Mouse (Mus musculus) liver, embryonic 12.5 days (tissue): ENCODE measurements at regions not wholly inside any gene's neighbourhood (a gene's known extent, or its start where the extent isn't known, plus 50 kb on each side); places are given as distances from the start of the nearest gene placed in this dataset.

ENCODE experiments used
- ATAC-seq: fragments of 200-750 bp; cut with Nextera tagmentation; 2 replicates; pipeline ENCODE4 v1.8.0; 2017; ENCODE audit warnings: moderate number of reproducible peaks, mild to moderate bottlenecking, moderate library complexity
- H3K27ac ChIP-seq: fragments of 300-500 bp; sonication (generic); 2 replicates; pipeline ENCODE4 v1.5.1; 2016; ENCODE audit warnings: mild to moderate bottlenecking
- H3K27me3 ChIP-seq: fragments of 300-500 bp; sonication (generic); replicated peaks from 2 replicates; pipeline ENCODE4 v1.6.1; 2016; ENCODE audit warnings: mild to moderate bottlenecking, moderate library complexity
- H3K36me3 ChIP-seq: fragments of 300-500 bp; sonication (generic); 2 replicates; pipeline ENCODE4 v1.6.1; 2016; ENCODE audit warnings: mild to moderate bottlenecking, moderate library complexity
- H3K4me1 ChIP-seq: fragments of 300-500 bp; sonication (generic); 2 replicates; pipeline ENCODE4 v1.6.1; 2016
- H3K4me2 ChIP-seq: fragments of 300-500 bp; sonication (generic); 2 replicates; pipeline ENCODE4 v1.6.1; 2016; ENCODE audit warnings: mild to moderate bottlenecking, moderate library complexity
- H3K4me3 ChIP-seq: fragments of 300-500 bp; sonication (generic); 2 replicates; pipeline ENCODE4 v1.5.1; 2016; ENCODE audit warnings: mild to moderate bottlenecking, moderate library complexity
- H3K9ac ChIP-seq: fragments of 300-500 bp; sonication (generic); 2 replicates; pipeline ENCODE4 v1.6.1; 2016; ENCODE audit warnings: mild to moderate bottlenecking, moderate library complexity
- H3K9me3 ChIP-seq: fragments of 300-500 bp; sonication (generic); replicated peaks from 2 replicates; pipeline ENCODE4 v1.6.1; 2016; ENCODE audit warnings: mild to moderate bottlenecking, moderate library complexity
- WGBS: fragments of 180-500 bp; shearing (Covaris S2); methylation state at CpG from one replicate; pipeline ENCODE4 v1.1.7; 2016; ENCODE audit not compliant: insufficient replicate concordance; 5-methylcytosine and 5-hydroxymethylcytosine counted together

GRCm38 (mm10) chr4:89361316-89361715 is 50.5 kb upstream of the Cdkn2b start:
- H3K4me2 ChIP-seq, result no peak overlapping the region
- no peak for ATAC-seq
- 68% methylated on average over 7 of the region's 7 CpGs for WGBS

More at GRCm38 (mm10) chr4:89361316-89361715, 50.5 kb upstream of the Cdkn2b start:
- Histone ChIP-seq H3K4me1 (no peaks in the 10 kb centered on the region; the same call in 1 of the 2 replicates), H3K4me3 (no peak overlapping the region), H3K27ac (no peak overlapping the region), H3K36me3 (no peaks in the 10 kb centered on the region), H3K27me3 (peaks cover 8% of the 10 kb centered on the region), H3K9me3 (no peaks in the 10 kb centered on the region), H3K9ac (no peak overlapping the region)
